Mouse (Mus musculus): ENCODE results near the gene Olfr65. TPM values are rescaled to one million over a fixed set of nuclear protein-coding genes. Genes with fewer than 3 reads are reported as not detected.

The Olfr65 gene
- polyA plus RNA-seq, 1 experiment, result not detected

DNA sequence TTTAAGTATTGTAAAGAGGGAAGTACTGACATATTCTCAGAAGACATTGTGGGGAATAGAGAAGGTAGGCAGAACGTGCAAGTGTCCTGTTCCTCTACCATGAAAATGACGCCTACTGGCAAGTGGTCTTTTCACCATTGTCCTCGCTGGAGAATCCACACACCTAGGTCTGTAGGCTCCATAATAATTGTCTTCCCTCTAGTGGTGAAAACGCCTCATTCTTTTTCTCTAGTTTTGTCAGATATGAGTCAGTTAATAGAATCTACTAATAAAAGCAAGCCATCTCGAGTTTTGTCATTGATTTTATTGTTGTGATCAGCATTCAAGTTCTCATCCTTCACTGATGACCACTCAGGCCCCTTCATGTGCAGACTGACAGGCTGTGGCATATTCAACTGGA lies 28.8 kb upstream of the Olfr65 start:
- TF ChIP-seq POLR2A (IDR thresholded peaks at IDR 0.05; ENCODE audit: control insufficient read depth, low read depth, low read length), result no peak
- no peak for TF ChIP-seq CTCF (IDR thresholded peaks at IDR 0.05; ENCODE audit: control insufficient read depth, insufficient read depth, insufficient replicate concordance, low read depth, low read length)
- H3K4me3 ChIP-seq (ENCODE audit: control insufficient read depth, low read depth, low read length), result no peak overlapping the region
- H3K27me3 ChIP-seq (ENCODE audit: control insufficient read depth, insufficient read depth, low read length), result no peaks in the 10 kb centered on the region
- H3K27ac ChIP-seq (ENCODE audit: control insufficient read depth, insufficient read depth, low read depth, low read length), result no peak overlapping the region
- no peaks in the 10 kb centered on the region for H3K36me3 ChIP-seq (ENCODE audit: control insufficient read depth, insufficient read depth, low read length)
- H3K4me1 ChIP-seq (ENCODE audit: control insufficient read depth, insufficient read depth, low read length), result no peaks in the 10 kb centered on the region

- TF ChIP-seq CTCF (IDR thresholded peaks at IDR 0.05; ENCODE audit: control insufficient read depth, insufficient read depth, insufficient replicate concordance, low read depth, low read length) (no peak), POLR2A (IDR thresholded peaks at IDR 0.05; ENCODE audit: control insufficient read depth, low read depth, low read length) (no peak)
- H3K4me3 ChIP-seq (ENCODE audit: control insufficient read depth, low read depth, low read length), result no peak overlapping the region
- H3K27me3 ChIP-seq (ENCODE audit: control insufficient read depth, insufficient read depth, low read length), result no peaks in the 10 kb centered on the region
- no peaks in the 10 kb centered on the region for H3K36me3 ChIP-seq (ENCODE audit: control insufficient read depth, insufficient read depth, low read length)
- no peak overlapping the region for H3K27ac ChIP-seq (ENCODE audit: control insufficient read depth, insufficient read depth, low read depth, low read length)
- no peaks in the 10 kb centered on the region for H3K4me1 ChIP-seq (ENCODE audit: control insufficient read depth, insufficient read depth, low read length)
These were observed 26.2 kb upstream of the Olfr65 start for GRCm38 (mm10) chr7:103877093-103877492.

- Histone ChIP-seq H3K36me3 (ENCODE audit: control insufficient read depth, insufficient read depth, low read length) (no peaks in the 10 kb centered on the region), H3K27me3 (ENCODE audit: control insufficient read depth, insufficient read depth, low read length) (no peaks in the 10 kb centered on the region), H3K4me1 (ENCODE audit: control insufficient read depth, insufficient read depth, low read length) (peaks cover 4% of the 10 kb centered on the region; the same call in 1 of the 2 replicates), H3K4me3 (ENCODE audit: control insufficient read depth, low read depth, low read length) (no peak within 1 kb of the TSS), H3K27ac (ENCODE audit: control insufficient read depth, insufficient read depth, low read depth, low read length) (no peak within 1 kb of the TSS)
- no peak for TF ChIP-seq CTCF (IDR thresholded peaks at IDR 0.05; ENCODE audit: control insufficient read depth, insufficient read depth, insufficient replicate concordance, low read depth, low read length)
- no peak for TF ChIP-seq POLR2A (IDR thresholded peaks at IDR 0.05; ENCODE audit: control insufficient read depth, low read depth, low read length)
These were observed 17.1 kb upstream of the Olfr65 start, which contains the start of gene Olfr66 for GRCm38 (mm10) chr7:103886152-103886551. Gene Olfr66 (minus strand): TSS chr7:103886252.

DNA sequence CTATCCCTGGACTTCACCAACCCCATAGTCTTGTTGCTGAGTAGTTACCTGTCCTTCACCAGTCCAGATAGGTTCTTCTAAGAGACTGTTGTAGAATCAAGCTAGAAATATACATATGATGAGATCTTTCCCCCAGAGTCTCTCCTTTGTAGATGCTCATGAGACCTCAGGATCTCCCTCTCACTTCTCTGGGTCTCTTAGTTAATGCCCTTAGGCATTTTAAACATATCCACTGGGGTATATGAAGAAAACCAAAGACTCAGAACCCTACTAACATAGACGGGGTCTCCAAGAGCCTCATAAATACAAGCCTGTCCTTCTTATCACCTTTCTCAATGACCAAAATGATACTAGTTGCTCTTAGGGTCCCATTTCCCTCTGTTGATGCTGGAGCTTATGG lies 8.9 kb upstream of the Olfr65 start, which contains the start of gene Olfr64:
TSS of gene Olfr64 (minus strand) at position 101 of the 400 bp plus-strand sequence.
- H3K4me3 ChIP-seq (ENCODE audit: control insufficient read depth, low read depth, low read length), result no peak within 1 kb of the TSS
- H3K27me3 ChIP-seq (ENCODE audit: control insufficient read depth, insufficient read depth, low read length), result no peaks in the 10 kb centered on the region
- H3K36me3 ChIP-seq (ENCODE audit: control insufficient read depth, insufficient read depth, low read length), result no peaks in the 10 kb centered on the region
- no peaks in the 10 kb centered on the region for H3K4me1 ChIP-seq (ENCODE audit: control insufficient read depth, insufficient read depth, low read length)
- no peak within 1 kb of the TSS for H3K27ac ChIP-seq (ENCODE audit: control insufficient read depth, insufficient read depth, low read depth, low read length)
- no peak for TF ChIP-seq CTCF (IDR thresholded peaks at IDR 0.05; ENCODE audit: control insufficient read depth, insufficient read depth, insufficient replicate concordance, low read depth, low read length)
- TF ChIP-seq POLR2A (IDR thresholded peaks at IDR 0.05; ENCODE audit: control insufficient read depth, low read depth, low read length), result no peak

GRCm38 (mm10) chr7:103910047-103910446 lies 6.8 kb downstream of the Olfr65 start:
- H3K4me3 ChIP-seq (ENCODE audit: control insufficient read depth, low read depth, low read length), result no peak overlapping the region
- no peaks in the 10 kb centered on the region for H3K4me1 ChIP-seq (ENCODE audit: control insufficient read depth, insufficient read depth, low read length)
- no peak overlapping the region for H3K27ac ChIP-seq (ENCODE audit: control insufficient read depth, insufficient read depth, low read depth, low read length)
- H3K27me3 ChIP-seq (ENCODE audit: control insufficient read depth, insufficient read depth, low read length), result no peaks in the 10 kb centered on the region
- TF ChIP-seq CTCF (IDR thresholded peaks at IDR 0.05; ENCODE audit: control insufficient read depth, insufficient read depth, insufficient replicate concordance, low read depth, low read length) (no peak), POLR2A (IDR thresholded peaks at IDR 0.05; ENCODE audit: control insufficient read depth, low read depth, low read length) (no peak)
- H3K36me3 ChIP-seq (ENCODE audit: control insufficient read depth, insufficient read depth, low read length), result no peaks in the 10 kb centered on the region

GRCm38 (mm10) chr7:103912969-103913511 lies 9.8 kb downstream of the Olfr65 start:
- Histone ChIP-seq H3K4me1 (ENCODE audit: control insufficient read depth, insufficient read depth, low read length) (no peaks in the 10 kb centered on the region), H3K36me3 (ENCODE audit: control insufficient read depth, insufficient read depth, low read length) (no peaks in the 10 kb centered on the region), H3K4me3 (ENCODE audit: control insufficient read depth, low read depth, low read length) (no peak overlapping the region), H3K27ac (ENCODE audit: control insufficient read depth, insufficient read depth, low read depth, low read length) (no peak overlapping the region), H3K27me3 (ENCODE audit: control insufficient read depth, insufficient read depth, low read length) (no peaks in the 10 kb centered on the region)
- TF ChIP-seq POLR2A (IDR thresholded peaks at IDR 0.05; ENCODE audit: control insufficient read depth, low read depth, low read length), result no peak
- TF ChIP-seq CTCF (IDR thresholded peaks at IDR 0.05; ENCODE audit: control insufficient read depth, insufficient read depth, insufficient replicate concordance, low read depth, low read length), result no peak; the same call in 1 of the 2 replicates

GRCm38 (mm10) chr7:103915338-103915737 lies 12.1 kb downstream of the Olfr65 start:
- H3K27ac ChIP-seq (ENCODE audit: control insufficient read depth, insufficient read depth, low read depth, low read length), result no peak overlapping the region
- H3K4me1 ChIP-seq (ENCODE audit: control insufficient read depth, insufficient read depth, low read length), result no peaks in the 10 kb centered on the region
- H3K36me3 ChIP-seq (ENCODE audit: control insufficient read depth, insufficient read depth, low read length), result no peaks in the 10 kb centered on the region
- H3K4me3 ChIP-seq (ENCODE audit: control insufficient read depth, low read depth, low read length), result no peak overlapping the region
- H3K27me3 ChIP-seq (ENCODE audit: control insufficient read depth, insufficient read depth, low read length), result no peaks in the 10 kb centered on the region
- TF ChIP-seq CTCF (IDR thresholded peaks at IDR 0.05; ENCODE audit: control insufficient read depth, insufficient read depth, insufficient replicate concordance, low read depth, low read length) (no peak), POLR2A (IDR thresholded peaks at IDR 0.05; ENCODE audit: control insufficient read depth, low read depth, low read length) (no peak)
